Comparison of ENCODE assay signal across 31 mouse cellular contexts in the genomic region with DNA sequence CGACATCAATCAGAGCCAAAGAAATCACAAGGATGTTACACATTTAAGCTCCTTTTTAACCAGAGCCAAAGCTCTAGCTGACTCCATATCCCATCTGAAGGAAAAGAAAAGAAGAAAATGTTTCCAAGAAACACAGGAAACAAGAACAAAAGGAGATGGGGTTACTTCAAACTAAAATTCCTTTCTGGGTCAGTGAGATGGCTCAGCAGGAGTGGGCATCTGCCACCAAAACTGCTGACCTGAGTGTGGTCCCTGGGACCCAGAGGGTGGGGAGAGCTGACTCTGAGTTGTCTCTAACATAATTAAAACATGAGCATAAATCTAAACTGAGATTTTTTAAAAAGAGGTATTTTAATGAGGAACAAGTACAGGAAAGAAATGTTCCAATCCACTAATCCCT. TPM values are rescaled to one million over a fixed set of nuclear protein-coding genes. Genes with fewer than 3 reads are reported as not detected.
A peak's percentile ranks its signal among the peaks of the same experiment; 100 is the strongest.
DNase-seq lines count a peak whose midpoint lies in the region; ATAC-seq and TF ChIP-seq lines count a peak whose summit lies in the region.
"Had no signal": no experiment of that assay in that cellular context is flagged by ENCODE, and none has a peak within 500 bp of the region (broad histone marks: within the 10 kb centered on the region; RNA-seq: fewer than 3 reads in every experiment).

No protein-coding gene starts in this region.

- peak; percentile 59 for DNase-seq in heart, adult 11 months
- no peak for DNase-seq in heart, adult 8-10 months (ENCODE audit: low spot score)
- DNase-seq in hindbrain, postnatal 0 days (ENCODE audit: low spot score) = no peak
- DNase-seq in Muller cell, postnatal 12 days (ENCODE audit: inconsistent ontology term) = peak; percentile 90
- DNase-seq in left cerebral cortex, postnatal 36 days (ENCODE audit: low spot score in 2 of 2) = no peak
- DNase-seq: adrenal gland, adult 2 months; adrenal gland, postnatal 14 days; cerebellum, adult 11-12 months; cerebellum, adult 8-10 months; cerebellum, postnatal 10 days; cerebellum, postnatal 36 days; embryo, embryonic 11 days; gastrocnemius, postnatal 10 days; gastrocnemius, postnatal 36 days; heart, postnatal 4 days; kidney, adult 11 months had no signal

- TF ChIP-seq CTCF in hindbrain, postnatal 0 days (IDR thresholded peaks at IDR 0.05; ENCODE audit: low read depth) = no peak

- no peaks in the 10 kb centered on the region for H3K27me3 ChIP-seq in hindbrain, postnatal 0 days (ENCODE audit: insufficient read depth, low read length)
- H3K27me3 ChIP-seq in hindbrain, embryonic 16.5 days (replicated peaks; ENCODE audit: control insufficient read depth, insufficient read depth, low read length) = no peaks in the 10 kb centered on the region
- H3K27me3 ChIP-seq: embryonic facial prominence, embryonic 13.5 days; forebrain, embryonic 12.5 days; forebrain, embryonic 15.5 days; heart, embryonic 12.5 days; intestine, embryonic 15.5 days had no signal

- ATAC-seq in hindbrain, postnatal 0 days = no peak
- ATAC-seq in hindbrain, embryonic 16.5 days = no peak
- ATAC-seq: forebrain, embryonic 15.5 days; intestine, embryonic 15.5 days had no signal

- H3K4me3 ChIP-seq in hindbrain, postnatal 0 days (ENCODE audit: low read length) = no peak overlapping the region
- H3K4me3 ChIP-seq in hindbrain, embryonic 16.5 days (ENCODE audit: low read length) = no peak overlapping the region
- H3K4me3 ChIP-seq: embryonic facial prominence, embryonic 10.5 days; embryonic facial prominence, embryonic 13.5 days; erythroblast, embryonic 14.5 days; forebrain, embryonic 12.5 days; forebrain, embryonic 15.5 days; heart, embryonic 12.5 days; intestine, embryonic 15.5 days had no signal

- intact Hi-C loops in left cerebral cortex, postnatal 36 days (cut with DNase I) = no loop called here

- H3K9me3 ChIP-seq in hindbrain, postnatal 0 days (ENCODE audit: low read length) = no peaks in the 10 kb centered on the region
- H3K9me3 ChIP-seq in hindbrain, embryonic 16.5 days (ENCODE audit: control insufficient read depth, low read length) = no peaks in the 10 kb centered on the region
- H3K9me3 ChIP-seq: embryonic facial prominence, embryonic 10.5 days; embryonic facial prominence, embryonic 13.5 days; forebrain, embryonic 12.5 days; forebrain, embryonic 15.5 days; heart, embryonic 12.5 days; intestine, embryonic 15.5 days had no signal

- peaks cover 41% of the 10 kb centered on the region for H3K36me3 ChIP-seq in hindbrain, postnatal 0 days (ENCODE audit: insufficient read depth, low read length)
- H3K36me3 ChIP-seq in hindbrain, embryonic 16.5 days (ENCODE audit: control insufficient read depth, insufficient read depth, low read length) = peaks cover 24% of the 10 kb centered on the region

- H3K9ac ChIP-seq in hindbrain, postnatal 0 days (replicated peaks; ENCODE audit: low read length) = no peak overlapping the region
- no peak overlapping the region for H3K9ac ChIP-seq in hindbrain, embryonic 16.5 days (ENCODE audit: low read depth, low read length)
- H3K9ac ChIP-seq: embryonic facial prominence, embryonic 13.5 days; forebrain, embryonic 12.5 days; forebrain, embryonic 15.5 days; heart, embryonic 12.5 days; hindbrain, embryonic 14.5 days; intestine, embryonic 15.5 days had no signal

- H3K27ac ChIP-seq in hindbrain, postnatal 0 days = peak overlapping the region; percentile 3; the same call in 1 of the 2 replicates
- H3K27ac ChIP-seq in hindbrain, embryonic 16.5 days (ENCODE audit: low read depth, low read length) = no peak overlapping the region
- H3K27ac ChIP-seq: embryonic facial prominence, embryonic 10.5 days; embryonic facial prominence, embryonic 13.5 days; forebrain, embryonic 12.5 days; forebrain, embryonic 15.5 days; hindbrain, embryonic 14.5 days; intestine, embryonic 15.5 days had no signal

- no peaks in the 10 kb centered on the region for H3K4me1 ChIP-seq in hindbrain, postnatal 0 days (ENCODE audit: insufficient read depth, low read length)
- no peaks in the 10 kb centered on the region for H3K4me1 ChIP-seq in hindbrain, embryonic 16.5 days (ENCODE audit: control insufficient read depth, insufficient read depth, low read depth, low read length)
- H3K4me1 ChIP-seq: embryonic facial prominence, embryonic 10.5 days; embryonic facial prominence, embryonic 13.5 days; forebrain, embryonic 12.5 days; forebrain, embryonic 15.5 days had no signal

- no peak overlapping the region for H3K4me2 ChIP-seq in hindbrain, postnatal 0 days (ENCODE audit: low read depth, low read length)
- H3K4me2 ChIP-seq in hindbrain, embryonic 16.5 days (ENCODE audit: low read length) = no peak overlapping the region
- H3K4me2 ChIP-seq: embryonic facial prominence, embryonic 13.5 days; forebrain, embryonic 12.5 days; forebrain, embryonic 15.5 days; heart, embryonic 12.5 days; hindbrain, embryonic 14.5 days; intestine, embryonic 15.5 days had no signal

- WGBS in hindbrain, postnatal 0 days = 66% methylated on average over 1 of the region's 1 CpGs
- 75% methylated on average over 1 of the region's 1 CpGs for WGBS in hindbrain, embryonic 16.5 days

RNA-seq across cellular contexts. Expression of a gene that starts 19.0 kb away (rescaled TPM):
- total RNA-seq in heart, adult 8-10 months (2022) = 10 to 100 TPM; 30.9 to 50.6 (median 45.5) TPM
- total RNA-seq in hindbrain, postnatal 0 days (2014; rRNA removed) = 107 and 109 TPM in 2 replicates
- polyA plus RNA-seq in hindbrain, postnatal 0 days (2015; fragmentation: Nextera tagmentation; extraction: Ambion mirVana) = 86.7 and 88.9 TPM in 2 replicates
- 79.8 and 88.4 TPM in 2 replicates for polyA plus RNA-seq in hindbrain, embryonic 16.5 days (2015; fragmentation: Nextera tagmentation; extraction: Ambion mirVana)
- total RNA-seq in left cerebral cortex, postnatal 36 days (2021) = 100 to 1,000 TPM; 124 to 126 TPM

RNA-seq across cellular contexts. Expression of a gene that starts 19.1 kb away (rescaled TPM):
- 10 to 100 TPM; 12.7 to 14.3 (median 13.3) TPM for total RNA-seq in heart, adult 8-10 months (2022)
- total RNA-seq in hindbrain, postnatal 0 days (2014; rRNA removed) = 36.7 and 41.2 TPM in 2 replicates
- 29.3 and 35.2 TPM in 2 replicates for polyA plus RNA-seq in hindbrain, postnatal 0 days (2015; fragmentation: Nextera tagmentation; extraction: Ambion mirVana)
- polyA plus RNA-seq in hindbrain, embryonic 16.5 days (2015; fragmentation: Nextera tagmentation; extraction: Ambion mirVana) = 31.8 and 36.7 TPM in 2 replicates
- 10 to 100 TPM; 19.3 to 20.6 TPM for total RNA-seq in left cerebral cortex, postnatal 36 days (2021)

RNA-seq across cellular contexts. Expression of a gene that starts 38.2 kb away (rescaled TPM):
- total RNA-seq in heart, adult 8-10 months (2022) = not detected
- total RNA-seq in hindbrain, postnatal 0 days (2014; rRNA removed) = 0.10 TPM in 1 of 2 replicates, not detected in the other
- polyA plus RNA-seq in hindbrain, postnatal 0 days (2015; fragmentation: Nextera tagmentation; extraction: Ambion mirVana) = 0.09 and 0.11 TPM in 2 replicates
- polyA plus RNA-seq in hindbrain, embryonic 16.5 days (2015; fragmentation: Nextera tagmentation; extraction: Ambion mirVana) = not detected in 2 replicates
- not detected for total RNA-seq in left cerebral cortex, postnatal 36 days (2021)
- total RNA-seq: adrenal gland, adult 2 months; adrenal gland, postnatal 14 days; adrenal gland, postnatal 4 days; gastrocnemius, adult 18-20 months; gastrocnemius, postnatal 10 days; gastrocnemius, postnatal 36 days; granulocyte monocyte progenitor cell, adult 5-6 weeks; heart, postnatal 4 days had no signal
- polyA plus RNA-seq: adrenal gland, adult 2 months; brain, embryonic 14.5 days; cortical plate, adult 2 months; erythroblast, embryonic 14.5 days; forebrain, embryonic 12.5 days; forebrain, embryonic 15.5 days; heart, embryonic 12.5 days; hindbrain, embryonic 11.5 days; hindbrain, embryonic 14.5 days; intestine, embryonic 15.5 days had no signal

Comparison
In these comparisons a context has a peak if more than half of its experiments do, and no peak if none do; other contexts are left out.
1. DNase-seq: peak in heart, adult 11 months (single experiment) and Muller cell, postnatal 12 days (single experiment); none in heart, adult 8-10 months (single experiment), hindbrain, postnatal 0 days (single experiment) and left cerebral cortex, postnatal 36 days (0 of 2).